Mouse (Mus musculus) forebrain, embryonic 16.5 days (tissue): Measurements from ENCODE around the gene Gp1ba. TPM values are rescaled to one million over a fixed set of nuclear protein-coding genes. Genes with fewer than 3 reads are reported as not detected.
A peak's percentile ranks its signal among the peaks of the same experiment; 100 is the strongest.

ENCODE experiments used
- ATAC-seq: fragments of 200-750 bp; cut with Nextera tagmentation; 2 replicates; pipeline ENCODE4 v1.8.0; 2017; ENCODE audit warnings: mild to moderate bottlenecking, moderate library complexity
- H3K27ac ChIP-seq: fragments of 300-500 bp; sonication (generic); 2 replicates; pipeline ENCODE4 v1.5.1; 2014; ENCODE audit warnings: low read length, control low read depth
- H3K27me3 ChIP-seq: fragments of 300-500 bp; sonication (generic); replicated peaks from 2 replicates; pipeline ENCODE4 v1.6.1; 2014; ENCODE audit warnings: low read length; ENCODE audit not compliant: control insufficient read depth, insufficient read depth
- H3K36me3 ChIP-seq: fragments of 300-500 bp; sonication (generic); 2 replicates; pipeline ENCODE4 v1.6.1; 2014; ENCODE audit not compliant: control insufficient read depth, insufficient read depth
- H3K4me1 ChIP-seq: fragments of 300-500 bp; sonication (generic); replicated peaks from 2 replicates; pipeline ENCODE4 v1.6.1; 2014; ENCODE audit warnings: low read length; ENCODE audit not compliant: control insufficient read depth, insufficient read depth
- H3K4me2 ChIP-seq: fragments of 300-500 bp; sonication (generic); 2 replicates; pipeline ENCODE4 v1.6.1; 2014; ENCODE audit warnings: mild to moderate bottlenecking, low read length, control low read depth
- H3K4me3 ChIP-seq: fragments of 300-500 bp; sonication (generic); replicated peaks from 2 replicates; pipeline ENCODE4 v1.5.1; 2014; ENCODE audit warnings: mild to moderate bottlenecking, low read length, control low read depth
- H3K9ac ChIP-seq: fragments of 300-500 bp; sonication (generic); replicated peaks from 2 replicates; pipeline ENCODE4 v1.6.1; 2014; ENCODE audit warnings: low read depth, low read length, control low read depth
- H3K9me3 ChIP-seq: fragments of 300-500 bp; sonication (generic); 2 replicates; pipeline ENCODE4 v1.6.1; 2016; ENCODE audit warnings: low read length; ENCODE audit not compliant: control insufficient read depth
- WGBS: fragments of 180-500 bp; shearing (Covaris S2); extraction: QIAGEN DNeasy Blood & Tissue Kit; methylation state at CpG from one replicate; pipeline ENCODE4 v1.1.7; 2014; 5-methylcytosine and 5-hydroxymethylcytosine counted together
- polyA plus RNA-seq: library from polyadenylated mRNA; unstranded; fragments of >200 nt; fragmentation: Nextera tagmentation; extraction: Ambion mirVana; gene quantifications from 2 replicates; pipeline ENCODE4 v1.2.1, GENCODE M21; 2015

Gene Gp1ba
- polyA plus RNA-seq, 1 experiment from 2014 or later = 0.15 TPM

GRCm38 (mm10) chr11:70655571-70656455 lies 16.9 kb downstream of the Gp1ba start:
- H3K9me3 ChIP-seq = no peaks in the 10 kb centered on the region
- H3K4me1 ChIP-seq = peaks cover 32% of the 10 kb centered on the region
- peak overlapping the region; percentile 95 for H3K27ac ChIP-seq
- no peak for ATAC-seq
- H3K36me3 ChIP-seq = peaks cover 9% of the 10 kb centered on the region
- no peaks in the 10 kb centered on the region for H3K27me3 ChIP-seq
- peak overlapping the region; percentile 96 for H3K9ac ChIP-seq
- peak overlapping the region; percentile 100 for H3K4me3 ChIP-seq
- WGBS = under 1% methylated on average over 57 of the region's 61 CpGs
- peak overlapping the region; percentile 98 for H3K4me2 ChIP-seq

- H3K9ac ChIP-seq = 0 out of 2 replicates have a peak overlapping the region, but pooled peaks have one; percentile 2
- H3K27ac ChIP-seq = no peak overlapping the region
- no peaks in the 10 kb centered on the region for H3K27me3 ChIP-seq
- no peak overlapping the region; the same call in 1 of the 2 replicates for H3K4me3 ChIP-seq
- peaks cover 4% of the 10 kb centered on the region; the same call in 1 of the 2 replicates for H3K36me3 ChIP-seq
- no peak for ATAC-seq
- no peaks in the 10 kb centered on the region for H3K9me3 ChIP-seq
- 8% methylated on average over 16 of the region's 16 CpGs for WGBS
- peak overlapping the region; percentile 98 for H3K4me2 ChIP-seq
- H3K4me1 ChIP-seq = peaks cover 32% of the 10 kb centered on the region
Observed at GRCm38 (mm10) chr11:70656456-70656927, 17.6 kb downstream of the Gp1ba start.

- peak within 1 kb of the TSS; percentile 100 for H3K4me3 ChIP-seq
- 9% methylated on average over 3 of the region's 3 CpGs for WGBS
- ATAC-seq = no peak
- H3K27ac ChIP-seq = no peak within 1 kb of the TSS; the same call in 1 of the 2 replicates
- H3K36me3 ChIP-seq = peaks cover 5% of the 10 kb centered on the region; the same call in 1 of the 2 replicates
- peak within 1 kb of the TSS; percentile 98 for H3K4me2 ChIP-seq
- H3K4me1 ChIP-seq = peaks cover 29% of the 10 kb centered on the region
- H3K27me3 ChIP-seq = no peaks in the 10 kb centered on the region
- no peaks in the 10 kb centered on the region for H3K9me3 ChIP-seq
- peak within 1 kb of the TSS; percentile 58 for H3K9ac ChIP-seq
Observed at GRCm38 (mm10) chr11:70656964-70657363, 18.0 kb downstream of the Gp1ba start, which contains the start of gene Eno3. Gene Eno3 (plus strand): TSS chr11:70657202.

- no peak overlapping the region for H3K27ac ChIP-seq
- peaks cover 23% of the 10 kb centered on the region for H3K4me1 ChIP-seq
- 59% methylated on average over 6 of the region's 6 CpGs for WGBS
- no peak overlapping the region for H3K4me2 ChIP-seq
- no peak overlapping the region for H3K4me3 ChIP-seq
- H3K27me3 ChIP-seq = no peaks in the 10 kb centered on the region
- H3K9me3 ChIP-seq = no peaks in the 10 kb centered on the region
- H3K9ac ChIP-seq = no peak overlapping the region
- peaks cover 6% of the 10 kb centered on the region; the same call in 1 of the 2 replicates for H3K36me3 ChIP-seq
- ATAC-seq = no peak
Observed at GRCm38 (mm10) chr11:70657573-70657972, 18.7 kb downstream of the Gp1ba start.

- Histone ChIP-seq H3K9ac (no peak overlapping the region), H3K4me1 (peaks cover 19% of the 10 kb centered on the region), H3K36me3 (peaks cover 9% of the 10 kb centered on the region; the same call in 1 of the 2 replicates), H3K27ac (no peak overlapping the region), H3K4me2 (no peak overlapping the region), H3K9me3 (no peaks in the 10 kb centered on the region), H3K4me3 (no peak overlapping the region), H3K27me3 (no peaks in the 10 kb centered on the region)
- 69% methylated on average over 9 of the region's 9 CpGs for WGBS
- no peak for ATAC-seq
Observed at GRCm38 (mm10) chr11:70657991-70658390, 19.1 kb downstream of the Gp1ba start.

GRCm38 (mm10) chr11:70658521-70658920 lies 19.6 kb downstream of the Gp1ba start:
- 93% methylated on average over 5 of the region's 5 CpGs for WGBS
- H3K4me3 ChIP-seq = no peak overlapping the region

GRCm38 (mm10) chr11:70658942-70659341 lies 20.0 kb downstream of the Gp1ba start:
- ATAC-seq = no peak
- Histone ChIP-seq H3K27me3 (no peaks in the 10 kb centered on the region), H3K9ac (no peak overlapping the region), H3K27ac (no peak overlapping the region), H3K4me3 (no peak overlapping the region), H3K9me3 (no peaks in the 10 kb centered on the region), H3K4me1 (peaks cover 14% of the 10 kb centered on the region), H3K36me3 (peaks cover 14% of the 10 kb centered on the region), H3K4me2 (no peak overlapping the region)
- 83% methylated on average over 8 of the region's 8 CpGs for WGBS

More at GRCm38 (mm10) chr11:70658521-70658920, 19.6 kb downstream of the Gp1ba start:
- no peak for ATAC-seq
- Histone ChIP-seq H3K27ac (no peak overlapping the region), H3K27me3 (no peaks in the 10 kb centered on the region), H3K9me3 (no peaks in the 10 kb centered on the region), H3K36me3 (peaks cover 12% of the 10 kb centered on the region; the same call in 1 of the 2 replicates), H3K4me2 (no peak overlapping the region), H3K4me1 (peaks cover 14% of the 10 kb centered on the region), H3K9ac (no peak overlapping the region)

GRCm38 (mm10) chr11:70660571-70660970 lies 21.6 kb downstream of the Gp1ba start:
- H3K9me3 ChIP-seq = no peaks in the 10 kb centered on the region
- no peak overlapping the region for H3K4me2 ChIP-seq
- no peak overlapping the region for H3K27ac ChIP-seq
- 94% methylated on average over 8 of the region's 8 CpGs for WGBS
- ATAC-seq = no peak
- no peaks in the 10 kb centered on the region for H3K27me3 ChIP-seq
- H3K4me3 ChIP-seq = no peak overlapping the region
- no peak overlapping the region for H3K9ac ChIP-seq
- peaks cover 9% of the 10 kb centered on the region for H3K4me1 ChIP-seq
- peaks cover 26% of the 10 kb centered on the region for H3K36me3 ChIP-seq

- Histone ChIP-seq H3K36me3 (peaks cover 26% of the 10 kb centered on the region), H3K4me3 (no peak overlapping the region), H3K4me1 (peaks cover 8% of the 10 kb centered on the region), H3K27ac (no peak overlapping the region), H3K9ac (no peak overlapping the region), H3K27me3 (no peaks in the 10 kb centered on the region), H3K9me3 (no peaks in the 10 kb centered on the region), H3K4me2 (no peak overlapping the region)
- no peak for ATAC-seq
- 96% methylated on average over 8 of the region's 8 CpGs for WGBS
Observed at GRCm38 (mm10) chr11:70663101-70663500, 24.2 kb downstream of the Gp1ba start.
